Mouse (Mus musculus) inflammation-experienced regulatory T-cells, adult 6 months (primary cell): ENCODE measurements around the gene A430078G23Rik. TPM values are rescaled to one million over a fixed set of nuclear protein-coding genes. Genes with fewer than 3 reads are reported as not detected.
"Not testable (repeated sequence)": the region's sequence is repeated elsewhere in the genome, so short reads cannot be mapped to it uniquely, and the experiment has no call there.

Experiments used
- ATAC-seq: one replicate; pipeline ENCODE4 v1.8.0; 2017
- polyA plus RNA-seq, 3 experiments: library from polyadenylated mRNA; unstranded; fragments of 100-300 nt; shearing (Covaris generic); gene quantifications; one replicate each; pipeline ENCODE4 v1.2.1; 2017

A430078G23Rik gene
- 10 to 100 TPM; 29.9 to 51.2 (median 36.9) TPM for polyA plus RNA-seq

GRCm38 (mm10) chr8:3353189-3353810 is at the start of gene A430078G23Rik:
TSS of gene A430078G23Rik (plus strand) at chr8:3353415.
- peak; percentile 48 for ATAC-seq

GRCm38 (mm10) chr8:3308205-3308800 is 44.9 kb upstream of the A430078G23Rik start:
- ATAC-seq = not testable (repeated sequence)

GRCm38 (mm10) chr8:3309636-3310035 is 43.6 kb upstream of the A430078G23Rik start:
- ATAC-seq = no peak

- no peak for ATAC-seq
Measured at GRCm38 (mm10) chr8:3311482-3311881, 41.7 kb upstream of the A430078G23Rik start.

GRCm38 (mm10) chr8:3313417-3313816 is 39.8 kb upstream of the A430078G23Rik start:
- ATAC-seq = not testable (repeated sequence)

- no peak for ATAC-seq
Measured at GRCm38 (mm10) chr8:3313843-3314242, 39.4 kb upstream of the A430078G23Rik start.

- ATAC-seq = no peak
Measured at GRCm38 (mm10) chr8:3314345-3314744, 38.9 kb upstream of the A430078G23Rik start.

- no peak for ATAC-seq
Measured at GRCm38 (mm10) chr8:3316585-3316984, 36.6 kb upstream of the A430078G23Rik start.

GRCm38 (mm10) chr8:3319267-3319666 is 33.9 kb upstream of the A430078G23Rik start:
- ATAC-seq = not testable (repeated sequence)

GRCm38 (mm10) chr8:3324253-3324652 is 29.0 kb upstream of the A430078G23Rik start:
- peak; percentile 76 for ATAC-seq

- ATAC-seq = no peak
Measured at GRCm38 (mm10) chr8:3327056-3327455, 26.2 kb upstream of the A430078G23Rik start.

- ATAC-seq = peak; percentile 63
Measured at GRCm38 (mm10) chr8:3327538-3328245, 25.5 kb upstream of the A430078G23Rik start.

GRCm38 (mm10) chr8:3330662-3331061 is 22.6 kb upstream of the A430078G23Rik start:
- peak; percentile 42 for ATAC-seq

GRCm38 (mm10) chr8:3331692-3332091 is 21.5 kb upstream of the A430078G23Rik start:
- ATAC-seq = no peak

GRCm38 (mm10) chr8:3335881-3336280 is 17.3 kb upstream of the A430078G23Rik start:
- no peak for ATAC-seq

GRCm38 (mm10) chr8:3336658-3337524 is 16.3 kb upstream of the A430078G23Rik start:
- ATAC-seq = peak; percentile 82

GRCm38 (mm10) chr8:3337525-3337824 is 15.7 kb upstream of the A430078G23Rik start:
- not testable (repeated sequence) for ATAC-seq

GRCm38 (mm10) chr8:3337971-3338370 is 15.2 kb upstream of the A430078G23Rik start:
- ATAC-seq = no peak

- not testable (repeated sequence) for ATAC-seq
Measured at GRCm38 (mm10) chr8:3340711-3341110, 12.5 kb upstream of the A430078G23Rik start.

GRCm38 (mm10) chr8:3345337-3345736 is 7.9 kb upstream of the A430078G23Rik start:
- no peak for ATAC-seq

- no peak for ATAC-seq
Measured at GRCm38 (mm10) chr8:3346691-3347413, 6.4 kb upstream of the A430078G23Rik start.
